Mouse (Mus musculus) heart, embryonic 16.5 days (tissue): ENCODE results near the gene Hoxa7. TPM values are rescaled to one million over a fixed set of nuclear protein-coding genes. Genes with fewer than 3 reads are reported as not detected.

Experiments
- ATAC-seq: fragments of 200-750 bp; cut with Nextera tagmentation; replicated peaks from 2 replicates; pipeline ENCODE4 v1.8.0; 2017; ENCODE audit warnings: moderate number of reproducible peaks; ENCODE audit not compliant: insufficient read depth, low FRiP score; ENCODE audit errors: extremely low read depth
- H3K27ac ChIP-seq: fragments of 300-500 bp; sonication (generic); 2 replicates; pipeline ENCODE4 v1.5.1; 2014; ENCODE audit warnings: mild to moderate bottlenecking, low read length, control low read depth, moderate library complexity
- H3K27me3 ChIP-seq: fragments of 300-500 bp; sonication (generic); 2 replicates; pipeline ENCODE4 v1.6.1; 2014; ENCODE audit warnings: low read length, mixed read lengths; ENCODE audit not compliant: control insufficient read depth, insufficient read depth
- H3K36me3 ChIP-seq: fragments of 300-500 bp; sonication (generic); 2 replicates; pipeline ENCODE4 v1.6.1; 2014; ENCODE audit not compliant: control insufficient read depth, insufficient read depth
- H3K4me1 ChIP-seq: fragments of 300-500 bp; sonication (generic); 2 replicates; pipeline ENCODE4 v1.6.1; 2014; ENCODE audit warnings: low read length, mixed read lengths; ENCODE audit not compliant: control insufficient read depth, insufficient read depth
- H3K4me2 ChIP-seq: fragments of 300-500 bp; sonication (generic); 2 replicates; pipeline ENCODE4 v1.6.1; 2014; ENCODE audit warnings: low read depth, mild to moderate bottlenecking, control low read depth, low read length
- H3K4me3 ChIP-seq: fragments of 300-500 bp; sonication (generic); 2 replicates; pipeline ENCODE4 v1.5.1; 2014; ENCODE audit warnings: mild to moderate bottlenecking, control low read depth, low read length
- H3K9ac ChIP-seq: fragments of 300-500 bp; sonication (generic); 2 replicates; pipeline ENCODE4 v1.6.1; 2014; ENCODE audit warnings: low read length, control low read depth
- H3K9me3 ChIP-seq: fragments of 300-500 bp; sonication (generic); replicated peaks from 2 replicates; pipeline ENCODE4 v1.6.1; 2016; ENCODE audit warnings: low read length; ENCODE audit not compliant: control insufficient read depth
- WGBS: fragments of 180-500 bp; shearing (Covaris S2); extraction: QIAGEN DNeasy Blood & Tissue Kit; methylation state at CpG from one replicate; pipeline ENCODE4 v1.1.7; 2014; 5-methylcytosine and 5-hydroxymethylcytosine counted together
- polyA plus RNA-seq: library from polyadenylated mRNA; unstranded; fragments of >200 nt; fragmentation: Nextera tagmentation; extraction: Ambion mirVana; gene quantifications from 2 replicates; pipeline ENCODE4 v1.2.1, GENCODE M21; 2015

Gene Hoxa7
- polyA plus RNA-seq, 1 experiment from 2014 or later: 0.38 TPM

- Histone ChIP-seq H3K27me3 (peaks cover 91% of the 10 kb centered on the region), H3K9me3 (no peaks in the 10 kb centered on the region), H3K9ac (no peak overlapping the region), H3K4me2 (no peak overlapping the region), H3K27ac (no peak overlapping the region), H3K4me1 (peaks cover 4% of the 10 kb centered on the region; the same call in 1 of the 2 replicates), H3K4me3 (no peak overlapping the region), H3K36me3 (no peaks in the 10 kb centered on the region)
- ATAC-seq: no peak
- 7% methylated on average over 9 of the region's 9 CpGs for WGBS
These were observed 24.8 kb downstream of the Hoxa7 start for GRCm38 (mm10) chr6:52196811-52197210.

GRCm38 (mm10) chr6:52194690-52195089, 27.0 kb downstream of the Hoxa7 start:
- Histone ChIP-seq H3K27ac (no peak overlapping the region), H3K4me2 (no peak overlapping the region), H3K4me1 (peaks cover 5% of the 10 kb centered on the region; the same call in 1 of the 2 replicates), H3K9me3 (no peaks in the 10 kb centered on the region), H3K27me3 (peaks cover 90% of the 10 kb centered on the region), H3K9ac (no peak overlapping the region), H3K4me3 (no peak overlapping the region), H3K36me3 (no peaks in the 10 kb centered on the region)
- ATAC-seq: no peak
- WGBS: 16% methylated on average over 10 of the region's 10 CpGs

GRCm38 (mm10) chr6:52191860-52192550, 29.6 kb downstream of the Hoxa7 start:
- no peaks in the 10 kb centered on the region for H3K9me3 ChIP-seq
- ATAC-seq: peak; percentile 81
- no peaks in the 10 kb centered on the region for H3K36me3 ChIP-seq
- H3K9ac ChIP-seq: peak overlapping the region; percentile 42
- peaks cover 5% of the 10 kb centered on the region; the same call in 1 of the 2 replicates for H3K4me1 ChIP-seq
- WGBS: 2% methylated on average over 39 of the region's 55 CpGs
- H3K27me3 ChIP-seq: peaks cover 94% of the 10 kb centered on the region
- peak overlapping the region; percentile 58 for H3K4me3 ChIP-seq
- no peak overlapping the region; the same call in 1 of the 2 replicates for H3K27ac ChIP-seq
- H3K4me2 ChIP-seq: peak overlapping the region; percentile 65

GRCm38 (mm10) chr6:52190906-52191810, 30.5 kb downstream of the Hoxa7 start, which contains the start of gene Hoxa4:
TSS of gene Hoxa4 (minus strand) at chr6:52191753.
- Histone ChIP-seq H3K27ac (peak within 1 kb of the TSS; percentile 9; the same call in 1 of the 2 replicates), H3K9me3 (no peaks in the 10 kb centered on the region), H3K9ac (peak within 1 kb of the TSS; percentile 55), H3K36me3 (no peaks in the 10 kb centered on the region), H3K4me3 (peak within 1 kb of the TSS; percentile 58), H3K4me2 (peak within 1 kb of the TSS; percentile 65), H3K27me3 (peaks cover 94% of the 10 kb centered on the region), H3K4me1 (peaks cover 5% of the 10 kb centered on the region; the same call in 1 of the 2 replicates)
- ATAC-seq: no peak
- 1% methylated on average over 84 of the region's 102 CpGs for WGBS

GRCm38 (mm10) chr6:52190410-52190809, 31.2 kb downstream of the Hoxa7 start:
- peaks cover 5% of the 10 kb centered on the region; the same call in 1 of the 2 replicates for H3K4me1 ChIP-seq
- H3K36me3 ChIP-seq: no peaks in the 10 kb centered on the region
- peaks cover 95% of the 10 kb centered on the region for H3K27me3 ChIP-seq
- H3K9me3 ChIP-seq: no peaks in the 10 kb centered on the region
- no peak overlapping the region for H3K9ac ChIP-seq
- ATAC-seq: no peak
- 6% methylated on average over 23 of the region's 23 CpGs for WGBS
- peak overlapping the region; percentile 40; the same call in 1 of the 2 replicates for H3K4me2 ChIP-seq
- peak overlapping the region; percentile 25 for H3K4me3 ChIP-seq
- H3K27ac ChIP-seq: no peak overlapping the region

GRCm38 (mm10) chr6:52189909-52190308, 31.7 kb downstream of the Hoxa7 start:
- no peaks in the 10 kb centered on the region for H3K9me3 ChIP-seq
- WGBS: 16% methylated on average over 8 of the region's 8 CpGs
- no peak overlapping the region for H3K27ac ChIP-seq
- no peak for ATAC-seq
- peaks cover 5% of the 10 kb centered on the region; the same call in 1 of the 2 replicates for H3K4me1 ChIP-seq
- H3K27me3 ChIP-seq: peaks cover 95% of the 10 kb centered on the region
- H3K4me3 ChIP-seq: no peak overlapping the region
- H3K36me3 ChIP-seq: no peaks in the 10 kb centered on the region
- no peak overlapping the region for H3K4me2 ChIP-seq
- H3K9ac ChIP-seq: no peak overlapping the region

- Histone ChIP-seq H3K4me3 (no peak overlapping the region), H3K4me2 (no peak overlapping the region), H3K27me3 (peaks cover 95% of the 10 kb centered on the region), H3K27ac (no peak overlapping the region), H3K4me1 (peaks cover 5% of the 10 kb centered on the region; the same call in 1 of the 2 replicates), H3K36me3 (no peaks in the 10 kb centered on the region), H3K9ac (no peak overlapping the region), H3K9me3 (no peaks in the 10 kb centered on the region)
- no peak for ATAC-seq
- WGBS: 18% methylated on average over 5 of the region's 5 CpGs
These were observed 32.5 kb downstream of the Hoxa7 start for GRCm38 (mm10) chr6:52189172-52189591.

GRCm38 (mm10) chr6:52186500-52186899, 35.2 kb downstream of the Hoxa7 start:
- Histone ChIP-seq H3K9ac (no peak overlapping the region), H3K4me2 (no peak overlapping the region), H3K27ac (no peak overlapping the region), H3K4me1 (no peaks in the 10 kb centered on the region), H3K36me3 (no peaks in the 10 kb centered on the region), H3K4me3 (no peak overlapping the region), H3K27me3 (peaks cover 98% of the 10 kb centered on the region), H3K9me3 (no peaks in the 10 kb centered on the region)
- WGBS: 24% methylated on average over 1 of the region's 1 CpGs
- ATAC-seq: no peak
